Mouse (Mus musculus) frontal cortex, adult 2 months (tissue): ENCODE results near the gene Arid5b. TPM values are rescaled to one million over a fixed set of nuclear protein-coding genes. Genes with fewer than 3 reads are reported as not detected.

Experiments
- DNase-seq, 2 experiments: peaks; one replicate each; pipeline ENCODE4 v3.0.0; 2022; ENCODE audit warnings: low spot score in 1 of 2; ENCODE audit errors: extremely low spot score in 1 of 2
- polyA plus RNA-seq: library from polyadenylated mRNA; depleted of rRNA; stranded (reverse); fragments of >200 nt; gene quantifications from 2 replicates; pipeline ENCODE4 v1.2.3, GENCODE M21; 2012

The Arid5b gene
- polyA plus RNA-seq, 1 experiment: 9.1 TPM

- no peak for DNase-seq
Observed at GRCm38 (mm10) chr10:68066173-68066572, 212.4 kb downstream of the Arid5b start.

- DNase-seq: no peak
Observed at GRCm38 (mm10) chr10:68064571-68064970, 214.0 kb downstream of the Arid5b start.

- no peak for DNase-seq
Observed at GRCm38 (mm10) chr10:68063806-68064545, 214.6 kb downstream of the Arid5b start.

DNA sequence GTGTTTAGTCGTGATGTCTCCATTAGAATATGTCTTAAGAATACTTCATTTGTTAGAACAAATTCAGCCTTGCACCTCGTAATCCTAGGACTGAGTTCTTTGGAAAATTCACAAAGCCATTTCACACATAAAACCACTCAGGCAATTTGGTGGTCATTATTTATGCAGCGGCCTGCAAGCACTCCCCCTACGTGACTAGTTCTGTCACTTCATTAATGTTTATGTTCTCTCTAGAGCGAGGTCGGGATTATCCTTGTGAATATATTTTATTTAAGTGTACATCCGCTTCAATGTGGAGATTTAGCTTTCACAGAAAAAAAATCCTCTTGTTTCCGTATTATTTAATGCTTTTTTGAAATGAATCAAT, 217.3 kb downstream of the Arid5b start:
- DNase-seq: no peak

- DNase-seq: no peak
Observed at GRCm38 (mm10) chr10:68060590-68061248, 217.8 kb downstream of the Arid5b start.

DNA sequence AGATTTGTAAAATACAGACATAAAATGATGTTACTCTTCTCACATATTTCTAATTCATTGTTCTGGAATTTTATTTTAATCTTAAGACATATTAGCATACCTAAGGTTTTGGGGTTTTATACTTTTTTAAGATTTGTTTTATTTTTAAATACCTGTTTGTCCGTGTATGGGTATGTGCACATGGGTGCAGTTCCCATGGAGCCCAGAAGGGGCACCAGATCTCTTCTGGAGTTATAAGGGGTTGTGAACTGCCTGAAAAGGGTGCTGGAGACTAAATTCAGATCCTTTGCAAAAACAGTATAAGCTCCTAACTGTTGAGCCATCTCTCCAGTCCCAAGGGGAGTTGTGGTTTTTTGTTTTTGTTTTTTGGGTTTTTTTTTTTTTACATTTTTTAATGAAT, 220.2 kb downstream of the Arid5b start:
- no peak for DNase-seq

GRCm38 (mm10) chr10:68057841-68058240, 220.7 kb downstream of the Arid5b start:
- no peak for DNase-seq

DNA sequence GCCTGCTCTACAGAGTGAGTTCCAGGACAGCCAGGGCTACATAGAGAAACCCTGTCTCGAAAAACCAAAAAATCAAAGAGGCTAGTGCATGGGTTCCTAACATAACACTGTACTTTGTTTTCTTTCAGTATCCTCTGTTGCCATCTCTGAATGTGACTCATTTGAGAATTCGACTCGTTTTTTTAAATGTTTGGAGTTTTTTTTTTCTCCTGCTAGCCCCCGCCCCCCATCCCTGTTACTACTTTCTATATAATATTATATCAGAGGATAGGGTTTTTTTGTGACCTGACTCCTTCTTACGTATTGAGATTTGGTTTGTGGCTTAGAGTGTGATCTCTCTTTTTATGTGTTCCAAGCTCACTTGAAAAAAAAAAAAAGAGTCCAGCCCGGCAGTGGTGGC, 223.8 kb downstream of the Arid5b start:
- no peak for DNase-seq

GRCm38 (mm10) chr10:68054131-68054530, 224.4 kb downstream of the Arid5b start:
- DNase-seq: no peak

GRCm38 (mm10) chr10:68052307-68052706, 226.2 kb downstream of the Arid5b start:
- DNase-seq: no peak

GRCm38 (mm10) chr10:68051316-68051933, 227.1 kb downstream of the Arid5b start:
- no peak for DNase-seq

- DNase-seq: no peak
Observed at GRCm38 (mm10) chr10:68050882-68051281, 227.7 kb downstream of the Arid5b start.

GRCm38 (mm10) chr10:68048641-68049305, 229.8 kb downstream of the Arid5b start:
- no peak for DNase-seq

DNA sequence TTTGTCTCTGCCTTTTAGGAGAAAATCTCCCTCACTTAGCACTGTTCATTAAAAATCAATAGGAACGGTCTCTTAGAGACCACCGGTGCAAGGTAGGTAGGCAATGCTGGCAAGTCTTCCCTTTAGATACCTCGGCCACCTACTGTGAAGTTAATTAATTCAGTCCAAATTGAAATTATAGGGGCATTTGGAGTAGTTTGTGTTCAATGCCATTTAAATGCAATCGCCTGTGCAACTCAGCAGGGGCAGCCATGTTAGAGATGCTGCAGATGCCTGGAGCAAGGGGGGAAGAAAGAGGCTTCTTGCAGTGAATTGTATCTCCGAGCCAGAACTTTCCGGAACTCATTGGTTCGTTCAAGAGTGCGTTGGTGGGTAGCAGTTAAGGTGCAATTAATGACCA, 233.7 kb downstream of the Arid5b start:
- DNase-seq: no peak

DNA sequence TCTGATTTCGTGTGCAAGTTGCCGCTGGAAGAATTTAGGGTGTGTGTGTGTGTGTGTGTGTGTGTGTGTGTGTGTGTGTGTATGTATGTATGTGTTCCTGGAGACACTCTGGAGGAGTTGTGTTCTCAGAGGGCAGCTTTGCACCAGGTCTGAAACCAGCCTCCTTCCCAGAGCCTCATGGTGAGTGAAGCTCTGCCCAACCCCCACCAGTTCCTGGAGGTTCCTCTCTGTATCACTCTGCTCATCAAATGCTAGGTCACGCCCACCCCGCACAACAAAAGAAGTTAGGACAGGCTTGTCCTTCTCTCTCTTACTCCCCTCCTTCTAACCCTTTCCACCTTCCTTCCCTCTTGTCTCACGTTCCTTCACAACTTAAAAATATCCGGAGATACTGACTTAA, 234.6 kb downstream of the Arid5b start:
- DNase-seq: no peak
